Mouse (Mus musculus) spleen, postnatal 14 days (tissue): ENCODE measurements at regions not wholly inside any gene's neighbourhood (a gene's known extent, or its start where the extent isn't known, plus 50 kb on each side); places are given as distances from the start of the nearest gene placed in this dataset.

ENCODE experiments used
- DNase-seq, 2 experiments: peaks; one replicate each; pipeline ENCODE4 v3.0.0; 2021 to 2022; ENCODE audit warnings: low spot score in 2 of 2

- no peak for DNase-seq
Measured at GRCm38 (mm10) chr9:52240585-52241320, 72.4 kb upstream of the Zc3h12c start.

- no peak for DNase-seq
Measured at GRCm38 (mm10) chr9:52234775-52235174, 66.4 kb upstream of the Zc3h12c start.

- peak; percentile 21 to 41 for DNase-seq
Measured at GRCm38 (mm10) chr9:52229589-52229988, 61.2 kb upstream of the Zc3h12c start.

GRCm38 (mm10) chr9:52225646-52226045 lies 57.3 kb upstream of the Zc3h12c start:
- DNase-seq = no peak

- no peak for DNase-seq
Measured at GRCm38 (mm10) chr9:52223509-52224113, 55.2 kb upstream of the Zc3h12c start.
